ENCODE assay signal across 31 mouse cellular contexts in genomic region chr12:108759266-108759665, GRCm38 (mm10). TPM values are rescaled to one million over a fixed set of nuclear protein-coding genes. Genes with fewer than 3 reads are reported as not detected.
"Had no signal": no experiment of that assay in that cellular context is flagged by ENCODE, and none has a peak within 500 bp of the region (broad histone marks: within the 10 kb centered on the region; RNA-seq: fewer than 3 reads in every experiment).

No protein-coding gene starts in this region.

- H3K4me2 ChIP-seq: limb, embryonic 13.5 days; limb, embryonic 15.5 days; liver, embryonic 11.5 days; liver, embryonic 13.5 days; liver, embryonic 15.5 days; lung, embryonic 14.5 days; lung, embryonic 15.5 days; midbrain, embryonic 12.5 days; midbrain, embryonic 13.5 days; midbrain, embryonic 15.5 days; neural tube, embryonic 12.5 days; neural tube, embryonic 13.5 days had no signal

- H3K9ac ChIP-seq: limb, embryonic 12.5 days; limb, embryonic 13.5 days; limb, embryonic 15.5 days; liver, embryonic 13.5 days; liver, embryonic 14.5 days; liver, embryonic 15.5 days; liver, postnatal 0 days; lung, embryonic 14.5 days; lung, embryonic 15.5 days; midbrain, embryonic 12.5 days; midbrain, embryonic 13.5 days; midbrain, embryonic 15.5 days; neural tube, embryonic 12.5 days; neural tube, embryonic 13.5 days had no signal

- H3K4me3 ChIP-seq: left cerebral cortex, adult 2 months; limb, embryonic 10.5 days; limb, embryonic 12.5 days; limb, embryonic 13.5 days; limb, embryonic 15.5 days; liver, embryonic 13.5 days; liver, embryonic 15.5 days; lung, embryonic 15.5 days; megakaryocyte, embryonic 14.5 days; midbrain, embryonic 12.5 days; midbrain, embryonic 13.5 days; midbrain, embryonic 15.5 days; myocyte; neural tube, embryonic 12.5 days; neural tube, embryonic 13.5 days had no signal

- H3K9me3 ChIP-seq: limb, embryonic 10.5 days; limb, embryonic 12.5 days; limb, embryonic 13.5 days; limb, embryonic 15.5 days; liver, embryonic 13.5 days; liver, embryonic 15.5 days; lung, embryonic 15.5 days; megakaryocyte, embryonic 14.5 days; midbrain, embryonic 12.5 days; midbrain, embryonic 13.5 days; midbrain, embryonic 15.5 days; neural tube, embryonic 12.5 days; neural tube, embryonic 13.5 days had no signal

- DNase-seq: left cerebral cortex, postnatal 4 days; liver, embryonic 13.5 days; liver, postnatal 0 days; lung, adult 18-20 months; lung, adult 2 months; lung, embryonic 14.5 days; lung, postnatal 10 days; lung, postnatal 14 days; lung, postnatal 36 days; lung, postnatal 4 days; midbrain, embryonic 14.5 days had no signal

- H3K27me3 ChIP-seq: limb, embryonic 12.5 days; limb, embryonic 13.5 days; limb, embryonic 15.5 days; liver, embryonic 13.5 days; liver, embryonic 15.5 days; lung, embryonic 15.5 days; midbrain, embryonic 12.5 days; midbrain, embryonic 13.5 days; midbrain, embryonic 15.5 days; neural tube, embryonic 12.5 days; neural tube, embryonic 13.5 days had no signal

- ATAC-seq: liver, postnatal 0 days; lung, postnatal 0 days had no signal

- H3K27ac ChIP-seq: left cerebral cortex, adult 2 months; limb, embryonic 10.5 days; limb, embryonic 13.5 days; limb, embryonic 15.5 days; liver, embryonic 13.5 days; liver, embryonic 14.5 days; liver, embryonic 15.5 days; lung, embryonic 15.5 days; macrophage; midbrain, embryonic 12.5 days; midbrain, embryonic 13.5 days; midbrain, embryonic 15.5 days; neural tube, embryonic 12.5 days; neural tube, embryonic 13.5 days had no signal

- H3K4me1 ChIP-seq: limb, embryonic 12.5 days; limb, embryonic 13.5 days; lung, embryonic 15.5 days; midbrain, embryonic 15.5 days had no signal

- H3K36me3 ChIP-seq: limb, embryonic 10.5 days; limb, embryonic 12.5 days; limb, embryonic 13.5 days; limb, embryonic 15.5 days; liver, embryonic 13.5 days; liver, embryonic 15.5 days; lung, embryonic 15.5 days; midbrain, embryonic 12.5 days; midbrain, embryonic 13.5 days; midbrain, embryonic 15.5 days; neural tube, embryonic 12.5 days; neural tube, embryonic 13.5 days had no signal

RNA-seq across cellular contexts. Expression of gene Degs2, which starts 57.2 kb away (rescaled TPM):
- total RNA-seq: left cerebral cortex, postnatal 4 days; megakaryocyte-erythroid progenitor cell, adult 5-6 weeks; monocyte, adult 5-6 weeks had no signal
- polyA plus RNA-seq: macrophage had no signal
